Mouse (Mus musculus) neutrophil, adult 5-6 weeks (primary cell): ENCODE results near the gene Hmgn1. TPM values are rescaled to one million over a fixed set of nuclear protein-coding genes. Genes with fewer than 3 reads are reported as not detected.
A peak's percentile ranks its signal among the peaks of the same experiment; 100 is the strongest.

Source experiments
- ATAC-seq: fragments of 151-379, 151-347 bp; 2 replicates; pipeline ENCODE4 v1.8.0; 2017; ENCODE audit warnings: mild to moderate bottlenecking, moderate TSS enrichment; ENCODE audit not compliant: insufficient number of reproducible peaks, poor library complexity, low FRiP score, severe bottlenecking; ENCODE audit errors: extremely low read depth
- total RNA-seq: library from RNA; stranded (forward); fragments of 200-1000 nt; gene quantifications from 2 replicates; pipeline ENCODE4 v1.2.3, GENCODE M21; 2017

Gene Hmgn1
- total RNA-seq, 1 experiment from 2014 or later, result 97.1 TPM

GRCm38 (mm10) chr16:96082301-96083178 is 45.0 kb downstream of the Hmgn1 start, which contains the start of gene Brwd1:
TSS of gene Brwd1 (minus strand) at chr16:96082526.
- ATAC-seq, result peak; percentile 46

- no peak for ATAC-seq
Measured at GRCm38 (mm10) chr16:96081742-96082241, 45.7 kb downstream of the Hmgn1 start.

GRCm38 (mm10) chr16:96081331-96081730 is 46.2 kb downstream of the Hmgn1 start:
- peak; percentile 59 for ATAC-seq

- ATAC-seq, result no peak
Measured at GRCm38 (mm10) chr16:96080524-96080923, 47.0 kb downstream of the Hmgn1 start.

Other genes starting within 250 kb of the Hmgn1 start
- 9.8 and 20.6 TPM in 2 replicates for gene Psmg1, start 136.8 kb downstream of the Hmgn1 start, total RNA-seq
- 507 and 521 TPM in 2 replicates for gene Brwd1, start 45.2 kb downstream of the Hmgn1 start, total RNA-seq
- 6.6 and 8.2 TPM in 2 replicates for gene Wrb, start 17.7 kb upstream of the Hmgn1 start, total RNA-seq
- gene Lca5l, start 64.5 kb upstream of the Hmgn1 start, total RNA-seq, result not detected in 2 replicates
- gene Sh3bgr, start 72.7 kb upstream of the Hmgn1 start, total RNA-seq, result not detected in 2 replicates
- 0.12 TPM in 1 of 2 replicates, not detected in the other for gene B3galt5, start 108.1 kb upstream of the Hmgn1 start, total RNA-seq